Mouse (Mus musculus): ENCODE data around the gene Atg4a-ps. TPM values are rescaled to one million over a fixed set of nuclear protein-coding genes. Genes with fewer than 3 reads are reported as not detected.

The Atg4a-ps gene
- total RNA-seq, 2 experiments from 2014 or later: 2.7 TPM; not detected in 1

DNA sequence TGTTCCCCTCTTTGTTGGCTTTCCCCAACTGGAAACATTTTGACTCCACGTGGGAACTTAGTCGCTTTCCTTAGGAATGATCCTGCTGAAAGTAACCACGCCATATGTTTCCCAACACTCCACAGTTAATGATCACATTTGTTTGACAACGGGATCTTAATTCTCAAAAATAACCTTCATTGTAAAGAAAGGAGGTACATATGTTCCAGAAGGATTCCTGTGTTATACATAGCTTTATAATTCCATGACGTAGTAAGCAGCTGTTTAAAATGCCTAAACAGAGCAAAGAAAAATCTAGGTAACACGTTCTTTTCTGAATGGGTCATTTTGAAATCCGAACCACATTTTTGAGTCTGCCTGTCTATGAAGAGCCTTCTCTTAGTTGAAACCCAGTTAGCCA, 12.7 kb downstream of the Atg4a-ps start:
- DNase-seq: no peak

GRCm38 (mm10) chr3:103627661-103628060, 18.2 kb downstream of the Atg4a-ps start:
- intact Hi-C loops (cut with DNase I): no loop called here
- DNase-seq: no peak

More for the DNA sequence above, 12.7 kb downstream of the Atg4a-ps start:
- intact Hi-C loops (cut with DNase I): no loop called here

- DNase-seq: no peak
- intact Hi-C loops (cut with DNase I): no loop called here
Measured at GRCm38 (mm10) chr3:103626481-103626880, 19.4 kb downstream of the Atg4a-ps start.

DNA sequence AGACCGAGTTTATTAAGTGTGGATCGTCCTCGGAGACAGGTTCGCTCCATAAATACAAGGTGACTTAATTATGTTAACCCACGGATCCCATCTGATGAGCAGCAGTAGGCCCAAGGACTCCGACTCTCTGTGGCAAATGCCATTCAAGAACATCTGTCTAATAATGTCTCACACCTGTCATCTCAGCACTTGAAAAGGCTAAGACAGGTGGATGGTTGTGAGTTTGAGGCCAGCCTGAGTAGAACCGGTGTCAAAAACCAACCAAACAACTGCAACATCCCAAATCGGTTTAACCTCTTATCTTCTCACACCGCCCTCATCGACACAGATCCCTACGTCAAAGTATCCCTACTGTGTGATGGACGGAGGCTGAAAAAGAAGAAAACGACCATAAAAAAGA, 20.7 kb downstream of the Atg4a-ps start:
- no peak for DNase-seq
- intact Hi-C loops (cut with DNase I): no loop called here

GRCm38 (mm10) chr3:103624591-103625051, 21.2 kb downstream of the Atg4a-ps start:
- intact Hi-C loops (cut with DNase I): no loop called here

GRCm38 (mm10) chr3:103623893-103624470, 21.9 kb downstream of the Atg4a-ps start:
- intact Hi-C loops (cut with DNase I): no loop called here
- DNase-seq: no peak

More at GRCm38 (mm10) chr3:103624591-103625051, 21.2 kb downstream of the Atg4a-ps start:
- no peak for DNase-seq

- DNase-seq: no peak
- intact Hi-C loops (cut with DNase I): no loop called here
Measured at GRCm38 (mm10) chr3:103620101-103620500, 25.8 kb downstream of the Atg4a-ps start.

DNA sequence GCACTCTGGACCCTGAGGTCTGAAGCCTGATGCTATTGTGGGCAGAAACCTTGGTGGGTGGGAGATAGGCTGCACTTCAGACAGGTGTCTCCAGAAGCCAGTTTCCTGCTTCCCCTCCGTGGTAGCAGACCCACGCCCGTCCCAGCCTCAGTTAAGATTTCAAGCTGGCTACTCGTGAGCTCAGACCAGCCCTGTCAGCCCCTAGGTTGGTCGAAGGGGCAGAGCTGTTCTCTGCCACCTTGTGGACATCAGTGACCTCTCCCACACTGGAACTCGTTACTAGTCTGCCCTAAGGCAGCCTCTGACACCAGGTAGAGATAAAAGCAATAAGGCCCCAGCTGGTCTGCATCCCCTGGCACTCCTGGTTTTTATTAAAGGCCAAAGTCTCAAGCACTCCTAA, 28.9 kb downstream of the Atg4a-ps start:
- intact Hi-C loops (cut with DNase I): no loop called here
- no peak for DNase-seq

- no peak for DNase-seq
- intact Hi-C loops (cut with DNase I): no loop called here
Measured at GRCm38 (mm10) chr3:103615621-103616020, 30.2 kb downstream of the Atg4a-ps start.

GRCm38 (mm10) chr3:103612636-103613355, 33.1 kb downstream of the Atg4a-ps start:
- peak in 1 of 2 experiments; percentile 15 for DNase-seq
- intact Hi-C loops (cut with DNase I): no loop called here

- intact Hi-C loops (cut with DNase I): no loop called here
- no peak for DNase-seq
Measured at GRCm38 (mm10) chr3:103610231-103610630, 35.6 kb downstream of the Atg4a-ps start.

GRCm38 (mm10) chr3:103606660-103607595, 38.9 kb downstream of the Atg4a-ps start:
- intact Hi-C loops (cut with DNase I): no loop called here
- no peak for DNase-seq

DNA sequence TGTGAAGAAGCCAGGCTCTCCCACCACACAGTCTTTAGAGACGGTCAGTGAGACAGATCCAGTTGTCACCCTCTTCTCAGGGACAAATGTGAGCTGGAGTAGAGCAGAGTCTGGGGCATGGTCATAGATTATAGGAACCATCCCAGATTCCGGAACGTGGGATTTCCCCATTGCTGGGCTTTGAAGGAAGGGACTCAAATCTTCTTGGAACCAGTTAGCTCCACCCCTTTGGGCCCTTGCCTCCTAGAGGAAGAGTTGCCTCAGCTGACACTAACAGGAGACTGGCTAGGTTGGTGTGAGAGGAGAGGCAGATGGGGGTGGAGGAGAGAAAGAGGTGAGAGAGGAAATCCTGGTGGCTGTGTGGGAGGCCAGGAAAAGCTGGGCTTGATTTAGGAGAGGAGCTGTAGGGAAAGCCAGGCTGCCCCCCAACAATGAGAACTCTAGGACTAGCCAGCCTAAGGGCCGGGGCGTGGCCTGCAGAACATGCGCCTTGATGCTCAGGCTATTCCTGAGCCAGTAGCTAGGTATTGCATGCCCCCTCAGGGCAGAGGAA, 39.7 kb downstream of the Atg4a-ps start:
- intact Hi-C loops (cut with DNase I): no loop called here
- no peak for DNase-seq

DNA sequence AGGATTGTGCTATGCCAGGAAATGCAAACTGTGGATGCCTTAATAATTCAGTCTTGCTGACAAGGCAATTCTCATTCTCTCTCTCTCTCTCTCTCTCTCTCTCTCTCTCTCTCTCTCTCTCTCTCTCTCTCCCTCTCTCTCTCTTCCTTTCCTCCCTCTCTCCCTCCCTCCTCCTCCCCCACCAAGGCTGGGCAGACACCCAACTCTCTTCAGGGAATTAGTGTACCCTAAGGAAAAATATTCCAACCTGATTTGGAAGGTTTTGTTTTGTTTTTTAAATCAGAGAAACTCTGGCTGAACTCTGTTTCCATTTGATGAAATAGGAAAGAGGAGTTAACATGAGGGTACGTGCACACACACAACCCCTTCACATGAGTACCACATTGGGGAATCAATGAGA, 44.3 kb downstream of the Atg4a-ps start:
- intact Hi-C loops (cut with DNase I): no loop called here

GRCm38 (mm10) chr3:103601011-103601410, 44.9 kb downstream of the Atg4a-ps start:
- DNase-seq: peak; percentile 18 to 19

More for the DNA sequence above, 44.3 kb downstream of the Atg4a-ps start:
- DNase-seq: peak in 1 of 2 experiments; percentile 15

DNA sequence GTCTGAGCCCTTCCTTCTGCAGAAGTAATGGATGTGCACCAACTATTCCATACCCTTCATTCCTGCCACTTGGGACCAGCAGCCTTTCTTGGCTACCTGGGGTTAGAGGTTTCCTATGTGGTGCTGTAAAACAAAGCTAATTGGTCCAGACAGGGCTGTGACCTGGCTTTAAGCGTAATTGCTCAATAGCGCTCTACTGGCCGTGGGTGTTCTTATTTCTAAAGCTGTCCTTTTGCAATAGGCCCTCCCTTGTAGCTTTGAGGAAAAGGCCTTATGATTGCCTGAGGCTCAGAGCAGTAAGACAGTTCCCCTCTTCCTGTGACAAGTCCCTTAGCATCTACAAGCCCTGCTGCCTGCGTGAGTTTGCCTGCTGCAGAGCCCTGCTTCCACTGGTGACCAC, 48.3 kb downstream of the Atg4a-ps start:
- intact Hi-C loops (cut with DNase I): no loop called here
- no peak for DNase-seq

More at GRCm38 (mm10) chr3:103601011-103601410, 44.9 kb downstream of the Atg4a-ps start:
- intact Hi-C loops (cut with DNase I): no loop called here

- intact Hi-C loops (cut with DNase I): no loop called here
- no peak for DNase-seq
Measured at GRCm38 (mm10) chr3:103595271-103595810, 50.5 kb downstream of the Atg4a-ps start.
